Mouse (Mus musculus) embryo, embryonic 10.5 days (tissue): Measurements from ENCODE around the gene Gm13276.
A peak's percentile ranks its signal among the peaks of the same experiment; 100 is the strongest.
"Not testable (repeated sequence)": the region's sequence is repeated elsewhere in the genome, so short reads cannot be mapped to it uniquely, and the experiment has no call there.

Experiments
- DNase-seq: peaks from one replicate; pipeline ENCODE4 v3.0.0-alpha.2; 2015; ENCODE audit warnings: low spot score

Gene Gm13276

DNA sequence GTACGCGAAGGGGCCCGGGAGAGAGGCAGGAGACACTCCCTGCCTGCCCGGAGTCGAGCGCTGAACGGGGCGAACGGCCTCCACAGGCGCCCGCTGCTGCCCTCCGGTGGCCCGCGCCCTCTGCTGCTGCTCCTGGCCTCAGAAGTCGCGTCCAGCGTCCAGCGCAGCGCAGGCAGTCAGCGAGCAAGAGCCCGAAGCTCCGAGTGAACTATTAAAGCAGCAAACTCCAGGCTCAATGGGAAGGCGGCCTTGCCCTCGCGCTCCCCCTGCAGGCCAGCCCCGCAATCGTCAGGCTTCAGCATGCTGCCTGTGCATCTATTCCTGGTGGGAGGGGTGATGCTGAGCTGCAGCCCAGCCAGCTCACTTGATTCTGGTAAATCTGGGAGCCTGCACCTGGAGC is at the start of gene Gm13276:
Gene Gm13276, plus strand, starts transcription at position 301 of the 400 bp plus-strand sequence.
- DNase-seq, result not testable (repeated sequence)

DNA sequence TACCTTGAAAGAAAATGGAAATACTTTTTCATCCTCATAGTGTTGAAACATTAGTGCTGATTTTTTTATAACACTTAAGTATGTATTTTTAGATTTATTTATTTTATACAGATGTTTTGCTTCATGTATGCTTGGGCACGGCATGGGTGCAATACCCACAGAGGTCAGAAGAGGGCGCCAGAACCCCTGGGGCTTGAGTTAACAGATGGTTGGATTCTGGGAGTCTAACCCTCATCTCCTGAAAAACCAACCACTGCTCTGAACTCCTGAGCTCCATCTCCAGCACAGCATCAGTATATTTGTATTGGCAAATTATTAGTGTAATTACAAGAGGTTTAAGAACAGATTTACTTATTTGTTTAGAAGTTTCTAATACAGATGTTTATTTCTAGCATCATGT is 47.0 kb upstream of the Gm13276 start:
- DNase-seq, result peak; percentile 86

DNA sequence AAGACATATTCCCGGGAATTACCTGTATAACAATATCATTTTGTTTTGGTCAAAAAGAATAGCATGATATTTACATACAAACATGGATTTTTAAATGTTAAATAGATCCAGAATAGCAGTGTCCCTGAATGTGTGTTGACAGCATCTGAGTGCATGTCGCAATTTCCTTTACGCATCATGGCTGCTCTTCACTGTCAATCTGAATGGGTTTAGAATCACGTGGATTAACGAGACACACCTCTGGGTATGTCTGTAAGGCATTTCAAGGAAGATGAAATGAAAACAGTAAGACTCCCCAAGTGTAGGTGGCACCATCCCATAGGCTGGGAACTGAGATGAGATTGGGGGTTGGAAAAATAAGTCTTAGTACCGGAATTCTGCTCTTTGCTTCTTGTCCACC is 46.5 kb upstream of the Gm13276 start:
- no peak for DNase-seq

DNA sequence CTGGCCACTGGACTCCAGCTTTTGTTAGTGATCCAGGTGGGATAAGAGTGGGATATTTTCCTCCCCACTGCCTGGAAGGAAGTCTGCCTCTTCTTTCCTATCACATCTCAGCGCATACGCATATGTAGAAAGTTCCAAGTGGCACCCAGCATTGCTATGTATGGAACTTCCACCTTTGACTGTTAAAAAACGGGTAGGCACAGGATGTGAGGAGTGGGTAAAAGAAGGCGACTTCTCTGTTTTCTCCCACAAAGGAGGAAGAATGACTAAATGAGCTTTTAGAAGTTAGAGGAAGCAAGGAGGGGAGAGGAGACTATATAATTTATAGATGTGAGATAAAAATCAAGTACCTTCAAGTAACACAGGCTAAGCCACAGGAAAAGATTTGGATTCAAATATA is 44.1 kb upstream of the Gm13276 start:
- DNase-seq, result no peak

DNA sequence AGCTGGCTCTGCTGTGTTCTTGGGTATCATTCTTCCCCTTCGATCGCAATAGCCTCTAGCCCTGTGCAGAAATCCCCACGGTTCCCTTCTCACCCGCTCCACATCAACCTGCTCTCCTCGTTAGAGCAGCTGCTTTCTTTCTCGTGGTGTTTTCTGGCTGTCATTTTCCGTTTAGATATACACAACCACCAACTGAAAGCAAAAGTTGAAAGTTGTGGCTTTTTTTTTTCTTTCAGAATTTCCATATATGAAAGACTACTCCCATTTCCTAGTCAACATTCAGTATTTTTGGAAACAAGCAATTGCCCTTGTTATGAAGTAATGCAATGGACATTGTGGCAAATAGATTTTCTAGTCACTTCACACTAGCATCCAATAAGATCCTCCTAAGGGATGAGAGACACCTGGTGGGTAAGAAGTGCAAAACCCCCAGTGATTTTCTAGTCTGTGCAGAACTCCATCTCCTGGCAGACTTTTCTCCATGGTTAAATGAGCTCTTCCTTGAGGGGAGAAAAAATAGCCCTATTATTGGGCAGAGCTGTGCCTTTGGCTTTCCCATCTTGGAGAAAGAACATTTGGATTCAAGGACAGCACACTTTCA is 42.6 kb upstream of the Gm13276 start:
- DNase-seq, result no peak

DNA sequence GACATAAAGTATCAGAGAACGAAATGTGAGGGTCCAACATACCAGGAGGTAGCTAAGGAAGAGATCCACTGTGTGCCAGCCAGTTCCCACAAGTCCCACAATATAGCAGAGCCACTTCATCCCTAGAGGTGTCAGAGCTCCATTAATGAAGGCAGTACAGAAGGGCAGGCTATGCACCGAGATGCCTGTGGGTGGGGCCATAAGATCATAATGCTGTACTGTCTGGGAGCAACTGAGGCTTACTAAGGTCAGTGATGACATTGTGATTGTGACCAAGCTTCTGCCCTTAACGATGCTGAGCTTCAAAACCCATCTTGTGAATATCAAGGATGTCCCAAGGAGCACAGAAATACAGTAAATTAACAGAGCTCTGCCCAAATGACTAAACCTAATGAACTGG is 41.3 kb upstream of the Gm13276 start:
- no peak for DNase-seq

DNA sequence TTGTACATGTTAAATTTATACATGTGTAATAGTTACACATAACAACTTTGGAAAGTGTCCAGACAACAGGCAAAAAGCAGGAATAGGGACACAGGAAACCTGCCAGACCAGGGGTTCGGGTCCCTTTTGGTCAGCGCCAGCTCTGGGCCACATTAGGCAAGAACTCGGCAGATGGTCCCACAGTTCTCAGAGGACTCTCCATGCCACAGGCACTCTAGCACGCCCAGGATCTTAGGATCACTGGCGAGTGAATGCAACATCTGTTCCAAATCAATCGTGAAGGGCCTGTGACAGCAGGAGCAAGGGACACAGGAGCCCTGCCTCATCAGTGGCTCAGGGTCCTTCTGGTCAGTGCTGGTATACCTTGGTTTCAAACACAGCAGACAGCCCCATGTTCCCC is 35.6 kb upstream of the Gm13276 start:
- no peak for DNase-seq

DNA sequence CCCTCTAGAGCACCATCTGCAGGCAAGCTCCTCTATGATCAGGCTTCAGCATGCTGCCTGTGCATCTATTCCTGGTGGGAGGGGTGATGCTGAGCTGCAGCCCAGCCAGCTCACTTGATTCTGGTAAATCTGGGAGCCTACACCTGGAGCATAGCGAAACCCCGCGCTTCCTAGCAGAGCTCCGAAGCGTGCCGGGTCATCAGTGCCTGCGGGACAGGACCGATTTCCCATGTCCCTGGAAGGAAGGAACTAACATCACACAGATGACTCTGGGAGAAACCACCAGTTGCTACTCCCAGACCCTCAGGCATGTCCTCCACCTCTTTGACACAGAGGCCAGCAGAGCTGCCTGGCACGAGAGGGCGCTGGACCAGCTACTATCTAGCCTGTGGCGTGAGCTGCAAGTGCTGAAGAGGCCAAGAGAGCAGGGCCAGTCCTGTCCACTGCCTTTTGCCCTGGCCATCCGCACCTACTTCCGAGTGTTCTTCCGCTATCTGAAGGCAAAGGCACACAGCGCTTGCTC is 30.6 kb upstream of the Gm13276 start, which contains the start of gene Gm13271:
Gene Gm13271, plus strand, starts transcription at position 51 of the 523 bp plus-strand sequence.
- DNase-seq, result not testable (repeated sequence)

DNA sequence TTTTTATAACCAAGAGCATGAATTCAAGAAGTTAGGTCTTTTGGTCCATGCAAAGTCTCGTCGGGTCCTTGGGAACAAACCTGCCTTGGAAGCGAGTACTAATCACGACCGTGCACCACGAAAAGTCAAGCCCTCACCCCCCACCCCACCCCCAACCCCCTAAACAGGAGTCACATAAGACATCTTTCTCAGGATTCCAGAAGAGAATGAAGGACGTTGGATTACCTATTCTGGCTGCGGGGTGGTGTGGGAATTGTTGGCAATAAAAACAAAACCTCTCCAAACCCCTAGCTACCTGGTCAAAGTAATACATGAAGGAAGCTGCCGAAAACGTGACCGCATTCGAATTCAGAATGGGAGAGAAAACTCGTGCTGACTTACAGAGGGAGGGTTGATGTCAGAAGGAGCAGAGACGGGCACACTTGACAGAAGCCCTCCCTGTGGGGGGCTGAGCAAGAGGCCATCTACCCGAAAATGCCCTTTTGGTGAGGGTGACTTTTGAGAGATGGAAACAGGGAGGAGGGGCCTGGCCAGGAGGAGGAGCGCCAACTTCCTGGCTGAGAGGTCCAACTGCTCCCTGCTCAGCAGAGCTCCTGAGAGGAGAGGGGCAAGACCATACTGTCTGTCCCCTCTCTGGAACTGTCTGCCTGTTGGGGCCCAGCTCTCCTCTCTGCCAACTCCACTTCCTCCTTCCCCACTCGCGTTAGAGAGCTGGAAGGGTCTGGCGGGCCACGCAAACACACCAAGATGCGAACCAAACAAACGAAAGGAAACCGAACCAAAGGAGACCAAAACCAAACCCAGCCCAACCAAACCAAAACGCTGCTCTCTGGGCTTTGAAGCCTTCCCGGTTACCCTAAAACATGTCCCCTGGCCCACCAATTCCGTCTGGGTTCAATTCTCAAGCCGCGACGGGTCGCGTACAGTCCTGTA is 28.7 kb upstream of the Gm13276 start:
- peak; percentile 34 for DNase-seq

DNA sequence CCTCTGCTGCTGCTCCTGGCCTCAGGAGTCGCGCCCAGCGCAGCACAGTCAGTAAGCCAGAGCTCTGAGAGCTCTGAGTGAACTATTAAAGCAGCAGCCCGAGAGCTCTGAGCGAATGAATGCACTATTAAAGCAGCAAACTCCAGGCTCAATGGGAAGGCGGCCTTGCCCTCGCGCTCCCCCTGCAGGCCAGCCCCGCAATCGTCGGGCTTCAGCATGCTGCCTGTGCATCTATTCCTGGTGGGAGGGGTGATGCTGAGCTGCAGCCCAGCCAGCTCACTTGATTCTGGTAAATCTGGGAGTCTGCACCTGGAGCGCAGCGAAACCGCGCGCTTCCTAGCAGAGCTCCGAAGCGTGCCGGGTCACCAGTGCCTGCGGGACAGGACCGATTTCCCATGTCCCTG is 27.9 kb upstream of the Gm13276 start:
- DNase-seq, result peak; percentile 91

DNA sequence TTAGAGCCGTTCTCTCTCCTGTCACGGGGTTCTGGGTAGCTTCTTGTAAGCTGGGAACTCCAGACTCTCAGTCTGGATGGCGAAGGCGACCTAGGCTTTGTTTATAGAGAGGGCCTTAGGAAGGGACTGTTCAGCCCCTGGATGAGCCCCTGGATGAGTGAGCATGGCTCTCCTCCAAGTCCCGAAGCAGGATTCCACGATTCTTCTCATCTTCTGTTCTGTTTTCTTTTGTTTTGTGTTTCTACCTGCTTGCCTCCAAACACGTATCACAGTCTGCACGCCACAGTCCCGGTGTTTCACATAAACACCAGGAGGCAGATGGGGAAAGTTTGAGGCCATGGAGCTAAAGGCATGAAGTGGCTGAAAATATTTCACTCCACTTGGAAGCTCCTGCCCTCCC is 26.8 kb upstream of the Gm13276 start:
- not testable (repeated sequence) for DNase-seq

DNA sequence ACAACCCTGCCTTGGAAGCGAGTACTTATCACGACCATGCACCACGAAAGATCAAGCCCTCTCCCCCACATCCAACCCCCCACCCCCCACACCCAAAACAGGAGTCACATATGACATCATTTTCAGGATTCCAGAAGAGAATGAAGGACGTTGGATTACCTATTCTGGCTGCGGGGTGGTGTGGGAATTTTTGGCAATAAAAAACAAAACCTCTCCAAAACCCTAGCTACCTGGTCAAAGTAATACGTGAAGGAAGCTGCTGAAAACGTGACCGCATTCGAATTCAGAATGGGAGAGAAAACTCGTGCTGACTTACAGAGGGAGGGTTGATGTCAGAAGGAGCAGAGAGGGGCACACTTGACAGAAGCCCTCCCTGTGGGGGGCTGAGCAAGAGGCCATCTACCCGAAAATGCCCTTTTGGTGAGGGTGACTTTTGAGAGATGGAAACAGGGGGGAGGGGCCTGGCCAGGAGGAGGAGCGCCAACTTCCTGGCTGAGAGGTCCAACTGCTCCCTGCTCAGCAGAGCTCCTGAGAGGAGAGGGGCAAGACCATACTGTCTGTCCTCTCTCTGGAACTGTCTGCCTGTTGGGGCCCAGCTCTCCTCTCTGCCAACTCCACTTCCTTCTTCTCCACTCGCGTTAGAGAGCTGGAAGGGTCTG is 25.8 kb upstream of the Gm13276 start, which contains the start of gene Gm13283:
Gene Gm13283, plus strand, starts transcription at position 510 of the 659 bp plus-strand sequence.
- DNase-seq, result not testable (repeated sequence)

DNA sequence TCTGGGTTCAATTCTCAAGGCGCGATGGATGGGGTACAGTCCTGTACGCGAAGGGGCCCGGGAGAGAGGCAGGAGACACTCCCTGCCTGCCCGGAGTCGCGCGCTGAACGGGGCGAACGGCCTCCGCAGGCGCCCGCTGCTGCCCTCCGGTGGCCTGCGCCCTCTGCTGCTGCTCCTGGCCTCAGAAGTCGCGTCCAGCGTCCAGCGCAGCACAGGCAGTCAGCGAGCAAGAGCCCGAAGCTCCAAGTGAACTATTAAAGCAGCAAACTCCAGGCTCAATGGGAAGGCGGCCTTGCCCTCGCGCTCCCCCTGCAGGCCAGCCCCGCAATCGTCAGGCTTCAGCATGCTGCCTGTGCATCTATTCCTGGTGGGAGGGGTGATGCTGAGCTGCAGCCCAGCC is 25.1 kb upstream of the Gm13276 start:
- DNase-seq, result peak; percentile 81

DNA sequence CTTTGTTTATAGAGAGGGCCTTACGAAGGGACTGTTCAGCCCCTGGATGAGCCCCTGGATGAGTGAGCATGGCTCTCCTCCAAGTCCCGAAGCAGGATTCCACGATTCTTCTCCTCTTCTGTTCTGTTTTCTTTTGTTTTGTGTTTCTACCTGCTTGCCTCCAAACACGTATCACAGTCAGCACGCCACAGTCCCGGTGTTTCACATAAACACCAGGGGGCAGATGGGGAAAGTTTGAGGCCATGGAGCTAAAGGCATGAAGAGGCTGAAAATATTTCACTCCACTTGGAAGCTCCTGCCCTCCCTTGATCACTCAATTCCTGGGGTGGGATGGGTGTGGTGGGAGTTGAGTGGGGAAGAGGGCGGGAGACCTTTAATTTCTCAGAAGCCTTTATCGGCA is 23.7 kb upstream of the Gm13276 start:
- not testable (repeated sequence) for DNase-seq

DNA sequence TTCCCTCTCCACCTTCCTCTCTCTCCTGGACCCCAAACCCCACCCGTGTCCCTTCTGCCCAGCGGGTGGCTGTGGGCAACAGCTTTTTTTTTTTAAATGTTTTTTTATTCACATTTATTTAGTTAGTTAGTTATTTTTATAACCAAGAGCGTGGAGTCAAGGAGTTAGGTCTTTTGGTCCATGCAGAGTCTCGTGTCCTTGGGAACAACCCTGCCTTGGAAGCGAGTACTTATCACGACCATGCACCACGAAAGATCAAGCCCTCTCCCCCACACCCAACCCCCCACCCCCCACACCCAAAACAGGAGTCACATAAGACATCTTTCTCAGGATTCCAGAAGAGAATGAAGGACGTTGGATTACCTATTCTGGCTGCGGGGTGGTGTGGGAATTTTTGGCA is 23.2 kb upstream of the Gm13276 start:
- DNase-seq, result not testable (repeated sequence)

DNA sequence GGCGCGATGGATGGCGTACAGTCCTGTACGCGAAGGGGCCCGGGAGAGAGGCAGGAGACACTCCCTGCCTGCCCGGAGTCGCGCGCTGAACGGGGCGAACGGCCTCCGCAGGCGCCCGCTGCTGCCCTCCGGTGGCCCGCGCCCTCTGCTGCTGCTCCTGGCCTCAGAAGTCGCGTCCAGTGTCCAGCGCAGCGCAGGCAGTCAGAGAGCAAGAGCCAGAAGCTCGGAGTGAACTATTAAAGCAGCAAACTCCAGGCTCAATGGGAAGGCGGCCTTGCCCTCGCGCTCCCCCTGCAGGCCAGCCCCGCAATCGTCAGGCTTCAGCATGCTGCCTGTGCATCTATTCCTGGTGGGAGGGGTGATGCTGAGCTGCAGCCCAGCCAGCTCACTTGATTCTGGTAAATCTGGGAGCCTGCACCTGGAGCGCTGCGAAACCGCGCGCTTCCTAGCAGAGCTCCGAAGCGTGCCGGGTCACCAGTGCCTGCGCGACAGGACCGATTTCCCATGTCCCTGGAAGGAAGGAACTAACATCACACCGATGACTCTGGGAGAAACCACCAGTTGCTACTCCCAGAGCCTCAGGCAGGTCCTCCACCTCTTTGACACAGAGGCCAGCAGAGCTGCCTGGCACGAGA is 22.0 kb upstream of the Gm13276 start:
- peak; percentile 81 for DNase-seq

DNA sequence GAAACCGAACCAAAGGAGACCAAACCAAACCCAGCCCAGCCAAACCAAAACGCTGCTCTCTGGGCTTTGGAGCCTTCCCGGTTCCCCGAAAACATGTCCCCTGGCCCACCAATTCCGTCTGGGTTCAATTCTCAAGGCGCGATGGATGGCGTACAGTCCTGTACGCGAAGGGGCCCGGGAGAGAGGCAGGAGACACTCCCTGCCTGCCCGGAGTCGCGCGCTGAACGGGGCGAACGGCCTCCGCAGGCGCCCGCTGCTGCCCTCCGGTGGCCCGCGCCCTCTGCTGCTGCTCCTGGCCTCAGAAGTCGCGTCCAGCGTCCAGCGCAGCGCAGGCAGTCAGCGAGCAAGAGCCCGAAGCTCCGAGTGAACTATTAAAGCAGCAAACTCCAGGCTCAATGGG is 12.0 kb upstream of the Gm13276 start, which contains the start of gene Gm13290:
Gene Gm13290, plus strand, starts transcription at position 301 of the 400 bp plus-strand sequence.
- not testable (repeated sequence) for DNase-seq

DNA sequence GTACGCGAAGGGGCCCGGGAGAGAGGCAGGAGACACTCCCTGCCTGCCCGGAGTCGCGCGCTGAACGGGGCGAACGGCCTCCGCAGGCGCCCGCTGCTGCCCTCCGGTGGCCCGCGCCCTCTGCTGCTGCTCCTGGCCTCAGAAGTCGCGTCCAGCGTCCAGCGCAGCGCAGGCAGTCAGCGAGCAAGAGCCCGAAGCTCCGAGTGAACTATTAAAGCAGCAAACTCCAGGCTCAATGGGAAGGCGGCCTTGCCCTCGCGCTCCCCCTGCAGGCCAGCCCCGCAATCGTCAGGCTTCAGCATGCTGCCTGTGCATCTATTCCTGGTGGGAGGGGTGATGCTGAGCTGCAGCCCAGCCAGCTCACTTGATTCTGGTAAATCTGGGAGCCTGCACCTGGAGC is 8.9 kb upstream of the Gm13276 start, which contains the start of gene Gm13289:
Gene Gm13289, plus strand, starts transcription at position 301 of the 400 bp plus-strand sequence.
- not testable (repeated sequence) for DNase-seq

DNA sequence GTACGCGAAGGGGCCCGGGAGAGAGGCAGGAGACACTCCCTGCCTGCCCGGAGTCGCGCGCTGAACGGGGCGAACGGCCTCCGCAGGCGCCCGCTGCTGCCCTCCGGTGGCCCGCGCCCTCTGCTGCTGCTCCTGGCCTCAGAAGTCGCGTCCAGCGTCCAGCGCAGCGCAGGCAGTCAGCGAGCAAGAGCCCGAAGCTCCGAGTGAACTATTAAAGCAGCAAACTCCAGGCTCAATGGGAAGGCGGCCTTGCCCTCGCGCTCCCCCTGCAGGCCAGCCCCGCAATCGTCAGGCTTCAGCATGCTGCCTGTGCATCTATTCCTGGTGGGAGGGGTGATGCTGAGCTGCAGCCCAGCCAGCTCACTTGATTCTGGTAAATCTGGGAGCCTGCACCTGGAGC is 6.0 kb upstream of the Gm13276 start, which contains the start of gene Gm13272:
Gene Gm13272, plus strand, starts transcription at position 301 of the 400 bp plus-strand sequence.
- not testable (repeated sequence) for DNase-seq

DNA sequence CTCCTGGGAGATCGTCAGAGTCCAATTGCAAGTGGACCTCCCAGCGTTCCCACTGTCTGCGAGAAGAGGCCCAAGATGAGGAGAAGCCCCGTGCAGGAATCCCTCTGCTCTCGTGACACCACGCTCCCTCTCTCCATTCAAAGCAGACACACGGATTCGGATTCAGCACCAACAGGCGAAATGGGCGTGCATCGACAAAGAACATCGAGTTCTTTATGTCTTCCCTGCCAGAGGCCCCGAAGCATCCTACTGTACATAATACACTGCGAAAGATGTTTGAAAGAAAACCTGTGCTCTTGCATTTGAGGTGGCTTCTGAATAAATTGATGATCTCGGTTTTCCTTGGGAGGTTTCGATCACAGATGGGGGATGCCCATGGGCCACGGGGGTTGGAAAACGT is 5.2 kb upstream of the Gm13276 start:
- DNase-seq, result not testable (repeated sequence)

DNA sequence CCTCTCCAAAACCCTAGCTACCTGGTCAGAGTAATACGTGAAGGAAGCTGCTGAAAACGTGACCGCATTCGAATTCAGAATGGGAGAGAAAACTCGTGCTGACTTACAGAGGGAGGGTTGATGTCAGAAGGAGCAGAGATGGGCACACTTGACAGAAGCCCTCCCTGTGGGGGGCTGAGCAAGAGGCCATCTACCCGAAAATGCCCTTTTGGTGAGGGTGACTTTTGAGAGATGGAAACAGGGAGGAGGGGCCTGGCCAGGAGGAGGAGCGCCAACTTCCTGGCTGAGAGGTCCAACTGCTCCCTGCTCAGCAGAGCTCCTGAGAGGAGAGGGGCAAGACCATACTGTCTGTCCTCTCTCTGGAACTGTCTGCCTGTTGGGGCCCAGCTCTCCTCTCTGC is 3.7 kb upstream of the Gm13276 start, which contains the start of gene Ifnz:
Gene Ifnz, plus strand, starts transcription at position 301 of the 400 bp plus-strand sequence.
- DNase-seq, result not testable (repeated sequence)
